Mouse (Mus musculus): ENCODE results near the gene Cux1. TPM values are rescaled to one million over a fixed set of nuclear protein-coding genes. Genes with fewer than 3 reads are reported as not detected.

Cux1 gene
- polyA plus RNA-seq, 1 experiment from 2014 or later: 100 TPM

- H3K9ac ChIP-seq (ENCODE audit: low read depth, low read length): no peak overlapping the region
- H3K4me1 ChIP-seq (ENCODE audit: control insufficient read depth, insufficient read depth, low read depth, low read length): 0 out of 2 replicates have a peak, but pooled peaks cover 2% of the 10 kb centered on the region
- H3K4me3 ChIP-seq (ENCODE audit: low read length): no peak overlapping the region
- no peaks in the 10 kb centered on the region for H3K9me3 ChIP-seq (ENCODE audit: control insufficient read depth, low read length)
- H3K4me2 ChIP-seq (ENCODE audit: low read length): no peak overlapping the region
- 86% methylated on average over 3 of the region's 3 CpGs for WGBS
- H3K36me3 ChIP-seq (ENCODE audit: control insufficient read depth, insufficient read depth, low read length): no peaks in the 10 kb centered on the region
- no peak for ATAC-seq
- H3K27ac ChIP-seq (ENCODE audit: low read depth, low read length): no peak overlapping the region
- H3K27me3 ChIP-seq (replicated peaks; ENCODE audit: control insufficient read depth, insufficient read depth, low read length): no peaks in the 10 kb centered on the region
Observed at GRCm38 (mm10) chr5:136385161-136385560, 182.1 kb downstream of the Cux1 start.

GRCm38 (mm10) chr5:136382261-136383005 is 184.9 kb downstream of the Cux1 start:
- 73% methylated on average over 9 of the region's 9 CpGs for WGBS
- H3K27me3 ChIP-seq (replicated peaks; ENCODE audit: control insufficient read depth, insufficient read depth, low read length): no peaks in the 10 kb centered on the region
- H3K27ac ChIP-seq (ENCODE audit: low read depth, low read length): no peak overlapping the region
- H3K4me1 ChIP-seq (ENCODE audit: control insufficient read depth, insufficient read depth, low read depth, low read length): 0 out of 2 replicates have a peak, but pooled peaks cover 2% of the 10 kb centered on the region
- no peaks in the 10 kb centered on the region for H3K9me3 ChIP-seq (ENCODE audit: control insufficient read depth, low read length)
- no peaks in the 10 kb centered on the region for H3K36me3 ChIP-seq (ENCODE audit: control insufficient read depth, insufficient read depth, low read length)
- ATAC-seq: no peak
- H3K4me3 ChIP-seq (ENCODE audit: low read length): no peak overlapping the region
- H3K9ac ChIP-seq (ENCODE audit: low read depth, low read length): no peak overlapping the region
- H3K4me2 ChIP-seq (ENCODE audit: low read length): no peak overlapping the region

- Histone ChIP-seq H3K9ac (ENCODE audit: low read depth, low read length) (no peak overlapping the region), H3K4me2 (ENCODE audit: low read length) (no peak overlapping the region), H3K27me3 (replicated peaks; ENCODE audit: control insufficient read depth, insufficient read depth, low read length) (no peaks in the 10 kb centered on the region), H3K9me3 (ENCODE audit: control insufficient read depth, low read length) (no peaks in the 10 kb centered on the region), H3K27ac (ENCODE audit: low read depth, low read length) (no peak overlapping the region), H3K4me1 (ENCODE audit: control insufficient read depth, insufficient read depth, low read depth, low read length) (peaks cover 6% of the 10 kb centered on the region), H3K4me3 (ENCODE audit: low read length) (no peak overlapping the region), H3K36me3 (ENCODE audit: control insufficient read depth, insufficient read depth, low read length) (no peaks in the 10 kb centered on the region)
- no peak for ATAC-seq
- WGBS: 89% methylated on average over 1 of the region's 1 CpGs
Observed at GRCm38 (mm10) chr5:136379405-136379804, 187.9 kb downstream of the Cux1 start.

DNA sequence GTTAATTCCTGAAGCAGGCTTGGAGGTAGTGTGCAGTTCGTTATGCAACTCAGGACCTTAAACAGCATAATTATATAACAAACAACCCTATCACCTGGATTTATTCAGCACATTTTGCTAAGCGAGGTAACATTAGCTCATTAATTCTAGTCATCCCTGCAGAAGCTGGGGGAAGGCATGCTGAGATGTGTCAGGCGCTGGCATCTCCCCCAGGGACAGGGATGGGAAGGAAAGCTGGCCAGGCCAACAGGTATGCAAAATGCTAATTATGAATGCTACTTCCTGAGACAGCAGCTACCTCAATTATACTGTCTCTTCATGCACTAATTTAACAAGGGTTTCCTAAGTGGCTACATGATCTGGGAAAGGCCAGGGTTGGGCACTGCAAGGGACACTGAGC is 190.2 kb downstream of the Cux1 start:
- Histone ChIP-seq H3K4me3 (ENCODE audit: low read length) (no peak overlapping the region), H3K9ac (ENCODE audit: low read depth, low read length) (no peak overlapping the region), H3K4me2 (ENCODE audit: low read length) (no peak overlapping the region), H3K27me3 (replicated peaks; ENCODE audit: control insufficient read depth, insufficient read depth, low read length) (no peaks in the 10 kb centered on the region), H3K36me3 (ENCODE audit: control insufficient read depth, insufficient read depth, low read length) (no peaks in the 10 kb centered on the region), H3K27ac (ENCODE audit: low read depth, low read length) (no peak overlapping the region), H3K4me1 (ENCODE audit: control insufficient read depth, insufficient read depth, low read depth, low read length) (peaks cover 5% of the 10 kb centered on the region), H3K9me3 (ENCODE audit: control insufficient read depth, low read length) (no peaks in the 10 kb centered on the region)
- ATAC-seq: no peak
- 61% methylated on average over 3 of the region's 3 CpGs for WGBS

GRCm38 (mm10) chr5:136375350-136375749 is 191.9 kb downstream of the Cux1 start:
- Histone ChIP-seq H3K27ac (ENCODE audit: low read depth, low read length) (no peak overlapping the region), H3K4me3 (ENCODE audit: low read length) (no peak overlapping the region), H3K9me3 (ENCODE audit: control insufficient read depth, low read length) (no peaks in the 10 kb centered on the region), H3K4me1 (ENCODE audit: control insufficient read depth, insufficient read depth, low read depth, low read length) (peaks cover 4% of the 10 kb centered on the region), H3K9ac (ENCODE audit: low read depth, low read length) (no peak overlapping the region), H3K4me2 (ENCODE audit: low read length) (no peak overlapping the region), H3K27me3 (replicated peaks; ENCODE audit: control insufficient read depth, insufficient read depth, low read length) (no peaks in the 10 kb centered on the region), H3K36me3 (ENCODE audit: control insufficient read depth, insufficient read depth, low read length) (no peaks in the 10 kb centered on the region)
- WGBS: 38% methylated on average over 3 of the region's 3 CpGs
- no peak for ATAC-seq

DNA sequence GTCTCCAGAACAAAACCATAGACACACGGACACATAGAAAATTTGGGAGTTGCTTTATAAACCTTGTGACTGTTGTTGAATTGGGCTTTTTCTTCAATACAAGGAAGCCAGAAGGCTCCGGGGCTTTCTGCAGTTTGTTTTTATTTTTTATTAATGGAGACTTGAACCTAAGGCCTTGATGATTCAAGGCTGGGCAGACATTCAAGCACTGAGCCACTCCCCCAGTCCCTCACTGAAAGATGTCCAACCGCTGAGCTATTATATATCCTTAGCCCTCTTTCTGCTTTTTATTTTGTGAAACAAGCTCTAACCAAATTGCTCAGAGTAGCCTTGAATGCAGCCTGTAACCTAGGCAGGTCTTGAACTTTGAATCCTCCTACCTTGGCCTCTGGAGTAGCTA is 195.0 kb downstream of the Cux1 start:
- H3K27ac ChIP-seq (ENCODE audit: low read depth, low read length): no peak overlapping the region
- H3K36me3 ChIP-seq (ENCODE audit: control insufficient read depth, insufficient read depth, low read length): peaks cover 2% of the 10 kb centered on the region; the same call in 1 of the 2 replicates
- no peaks in the 10 kb centered on the region for H3K9me3 ChIP-seq (ENCODE audit: control insufficient read depth, low read length)
- no peak overlapping the region for H3K4me2 ChIP-seq (ENCODE audit: low read length)
- H3K4me3 ChIP-seq (ENCODE audit: low read length): no peak overlapping the region
- peaks cover 4% of the 10 kb centered on the region for H3K4me1 ChIP-seq (ENCODE audit: control insufficient read depth, insufficient read depth, low read depth, low read length)
- H3K9ac ChIP-seq (ENCODE audit: low read depth, low read length): no peak overlapping the region
- WGBS: 80% methylated on average over 3 of the region's 3 CpGs
- no peak for ATAC-seq
- H3K27me3 ChIP-seq (replicated peaks; ENCODE audit: control insufficient read depth, insufficient read depth, low read length): no peaks in the 10 kb centered on the region

GRCm38 (mm10) chr5:136363421-136363820 is 203.9 kb downstream of the Cux1 start:
- Histone ChIP-seq H3K4me3 (ENCODE audit: low read length) (no peak overlapping the region), H3K36me3 (ENCODE audit: control insufficient read depth, insufficient read depth, low read length) (peaks cover 5% of the 10 kb centered on the region), H3K4me1 (ENCODE audit: control insufficient read depth, insufficient read depth, low read depth, low read length) (no peaks in the 10 kb centered on the region), H3K9me3 (ENCODE audit: control insufficient read depth, low read length) (no peaks in the 10 kb centered on the region), H3K27ac (ENCODE audit: low read depth, low read length) (no peak overlapping the region), H3K9ac (ENCODE audit: low read depth, low read length) (no peak overlapping the region), H3K27me3 (replicated peaks; ENCODE audit: control insufficient read depth, insufficient read depth, low read length) (no peaks in the 10 kb centered on the region), H3K4me2 (ENCODE audit: low read length) (no peak overlapping the region)
- 37% methylated on average over 7 of the region's 7 CpGs for WGBS
- ATAC-seq: no peak

DNA sequence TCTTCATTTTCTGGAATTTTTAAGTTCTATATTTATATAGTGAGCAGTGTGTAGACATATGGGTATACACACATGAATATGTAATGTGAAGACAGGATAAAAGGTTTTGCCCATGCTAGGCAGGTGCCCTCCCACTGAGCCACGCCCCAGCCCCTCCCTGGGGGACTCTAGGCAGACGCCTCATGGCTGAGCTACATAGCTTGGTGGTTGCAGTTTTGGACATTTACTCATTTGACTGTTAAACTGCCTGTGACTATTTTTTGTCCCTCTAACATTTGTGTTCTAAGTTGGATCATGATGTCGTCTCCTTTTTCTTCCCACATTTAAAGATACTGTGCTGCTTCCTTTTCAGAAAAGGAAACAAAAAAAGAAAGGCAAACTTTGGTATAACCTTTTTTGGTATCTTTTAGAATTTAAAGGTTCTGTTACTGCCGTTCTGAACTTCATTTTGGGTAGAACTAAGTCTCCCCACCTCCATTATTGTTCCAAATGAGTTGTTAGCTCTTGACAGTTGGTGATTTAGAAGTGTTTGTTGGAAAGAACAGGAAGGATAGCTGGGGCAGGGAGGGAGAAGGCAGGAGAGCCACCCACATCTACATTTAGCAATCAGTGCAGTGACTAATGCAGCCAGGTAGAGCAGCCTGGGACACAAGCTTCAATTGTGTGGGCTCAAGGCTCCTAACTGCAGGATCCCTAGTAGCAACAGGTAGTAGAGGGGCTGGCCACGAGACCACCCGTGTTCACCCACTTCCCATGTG is 204.6 kb downstream of the Cux1 start:
- no peak overlapping the region for H3K27ac ChIP-seq (ENCODE audit: low read depth, low read length)
- H3K4me2 ChIP-seq (ENCODE audit: low read length): no peak overlapping the region
- H3K4me1 ChIP-seq (ENCODE audit: control insufficient read depth, insufficient read depth, low read depth, low read length): no peaks in the 10 kb centered on the region
- H3K27me3 ChIP-seq (replicated peaks; ENCODE audit: control insufficient read depth, insufficient read depth, low read length): no peaks in the 10 kb centered on the region
- H3K9me3 ChIP-seq (ENCODE audit: control insufficient read depth, low read length): no peaks in the 10 kb centered on the region
- no peak overlapping the region for H3K9ac ChIP-seq (ENCODE audit: low read depth, low read length)
- no peak overlapping the region for H3K4me3 ChIP-seq (ENCODE audit: low read length)
- 86% methylated on average over 6 of the region's 6 CpGs for WGBS
- ATAC-seq: no peak
- H3K36me3 ChIP-seq (ENCODE audit: control insufficient read depth, insufficient read depth, low read length): peaks cover 5% of the 10 kb centered on the region

DNA sequence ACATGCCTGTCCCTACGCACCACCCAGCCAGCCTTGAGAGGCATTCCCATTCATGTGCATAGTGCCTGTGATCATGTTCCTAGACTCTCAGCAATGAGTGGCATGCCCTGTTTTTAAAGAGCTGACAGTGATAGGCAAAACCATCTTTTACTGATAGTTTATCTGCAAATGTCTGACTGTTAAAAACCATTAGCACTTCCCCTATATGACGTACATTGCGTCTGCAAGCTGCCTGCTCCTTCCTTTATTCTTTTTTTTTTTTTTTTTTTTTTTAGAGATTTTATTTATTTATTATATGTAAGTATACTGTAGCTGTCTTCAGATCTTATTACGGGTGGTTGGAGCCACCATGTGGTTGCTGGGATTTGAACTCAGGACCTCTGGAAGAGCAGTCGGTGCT is 205.3 kb downstream of the Cux1 start:
- Histone ChIP-seq H3K27ac (ENCODE audit: low read depth, low read length) (no peak overlapping the region), H3K4me2 (ENCODE audit: low read length) (no peak overlapping the region), H3K4me1 (ENCODE audit: control insufficient read depth, insufficient read depth, low read depth, low read length) (peaks cover 3% of the 10 kb centered on the region; the same call in 1 of the 2 replicates), H3K36me3 (ENCODE audit: control insufficient read depth, insufficient read depth, low read length) (peaks cover 5% of the 10 kb centered on the region), H3K9ac (ENCODE audit: low read depth, low read length) (no peak overlapping the region), H3K27me3 (replicated peaks; ENCODE audit: control insufficient read depth, insufficient read depth, low read length) (no peaks in the 10 kb centered on the region), H3K4me3 (ENCODE audit: low read length) (no peak overlapping the region), H3K9me3 (ENCODE audit: control insufficient read depth, low read length) (no peaks in the 10 kb centered on the region)
- no peak for ATAC-seq
- WGBS: 98% methylated on average over 5 of the region's 5 CpGs

Measured in hindbrain, embryonic 16.5 days (tissue).